Comparison of ENCODE assay signal across 23 mouse cellular contexts in the genomic region with DNA sequence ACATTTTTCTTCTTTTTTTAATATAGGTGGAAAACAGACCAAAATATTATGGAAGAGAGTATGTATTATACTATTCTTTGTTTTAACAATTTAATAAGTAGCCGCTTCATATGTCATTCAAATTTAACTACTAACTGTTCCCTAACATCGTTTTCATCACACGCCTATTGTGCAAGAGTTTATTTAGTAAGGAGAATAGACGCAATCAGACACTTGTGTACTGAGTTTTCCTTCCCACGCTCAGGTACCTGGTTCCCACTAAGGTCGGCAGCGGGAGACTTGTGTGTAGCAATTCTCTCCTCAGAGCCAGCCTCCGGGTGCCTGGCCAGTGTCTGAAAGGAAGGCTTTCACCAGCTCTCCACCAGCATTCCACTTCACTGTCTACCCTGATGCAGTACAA.
DNase-seq lines count a peak whose midpoint lies in the region; ATAC-seq and TF ChIP-seq lines count a peak whose summit lies in the region.
"Had no signal": no experiment of that assay in that cellular context is flagged by ENCODE, and none has a peak within 500 bp of the region (broad histone marks: within the 10 kb centered on the region; RNA-seq: fewer than 3 reads in every experiment).

No protein-coding gene starts in this region.

- peaks cover 14% of the 10 kb centered on the region for H3K4me1 ChIP-seq in liver, adult 2 months (ENCODE audit: control insufficient read depth, insufficient read depth, low read length)
- H3K4me1 ChIP-seq in liver, embryonic 12.5 days = no peaks in the 10 kb centered on the region
- no peaks in the 10 kb centered on the region for H3K4me1 ChIP-seq in lung, postnatal 0 days (ENCODE audit: insufficient read depth, low read depth, low read length)
- H3K4me1 ChIP-seq: embryonic facial prominence, embryonic 13.5 days; embryonic facial prominence, embryonic 15.5 days had no signal

- TF ChIP-seq CTCF in liver, adult 2 months (IDR thresholded peaks at IDR 0.05; ENCODE audit: low read depth, low read length) = no peak
- no peak for TF ChIP-seq CTCF in lung, postnatal 0 days (IDR thresholded peaks at IDR 0.05)

- H3K36me3 ChIP-seq in liver, adult 2 months (ENCODE audit: control insufficient read depth, insufficient read depth, low read length) = peaks cover 8% of the 10 kb centered on the region; the same call in 1 of the 2 replicates
- no peaks in the 10 kb centered on the region for H3K36me3 ChIP-seq in liver, embryonic 12.5 days
- H3K36me3 ChIP-seq in lung, postnatal 0 days (ENCODE audit: insufficient read depth, low read length) = no peaks in the 10 kb centered on the region
- H3K36me3 ChIP-seq: embryonic facial prominence, embryonic 13.5 days; embryonic facial prominence, embryonic 15.5 days had no signal

- WGBS in liver, adult 2 months = 30% methylated on average over 8 of the region's 8 CpGs
- 79% methylated on average over 8 of the region's 8 CpGs for WGBS in liver, embryonic 12.5 days (ENCODE audit: insufficient replicate concordance)
- 65% methylated on average over 8 of the region's 8 CpGs for WGBS in lung, postnatal 0 days

- no peak overlapping the region for H3K4me3 ChIP-seq in liver, adult 2 months (ENCODE audit: insufficient read depth, low read depth, low read length)
- H3K4me3 ChIP-seq in liver, embryonic 12.5 days = no peak overlapping the region
- no peak overlapping the region for H3K4me3 ChIP-seq in lung, postnatal 0 days (ENCODE audit: low read depth, low read length)
- H3K4me3 ChIP-seq: embryonic facial prominence, embryonic 13.5 days; embryonic facial prominence, embryonic 15.5 days; erythroblast, embryonic 14.5 days; forebrain, embryonic 13.5 days; forebrain, embryonic 15.5 days had no signal

- no peaks in the 10 kb centered on the region for H3K79me2 ChIP-seq in liver, adult 2 months (ENCODE audit: control insufficient read depth, insufficient read depth, low read length)

- H3K9ac ChIP-seq in liver, adult 2 months (ENCODE audit: low read depth, low read length) = no peak overlapping the region
- no peak overlapping the region for H3K9ac ChIP-seq in liver, embryonic 12.5 days
- no peak overlapping the region for H3K9ac ChIP-seq in lung, postnatal 0 days (replicated peaks; ENCODE audit: low read depth)
- H3K9ac ChIP-seq: embryonic facial prominence, embryonic 13.5 days; embryonic facial prominence, embryonic 15.5 days; forebrain, embryonic 13.5 days; forebrain, embryonic 15.5 days; forebrain, postnatal 0 days had no signal

- H3K4me2 ChIP-seq in liver, embryonic 12.5 days = no peak overlapping the region
- H3K4me2 ChIP-seq in lung, postnatal 0 days (replicated peaks; ENCODE audit: low read depth, low read length) = no peak overlapping the region
- H3K4me2 ChIP-seq: embryonic facial prominence, embryonic 13.5 days; embryonic facial prominence, embryonic 15.5 days; forebrain, embryonic 13.5 days; forebrain, embryonic 15.5 days had no signal

- no peaks in the 10 kb centered on the region for H3K27me3 ChIP-seq in liver, adult 2 months (ENCODE audit: control insufficient read depth, insufficient read depth, low read length)
- H3K27me3 ChIP-seq in liver, embryonic 12.5 days (replicated peaks) = no peaks in the 10 kb centered on the region
- H3K27me3 ChIP-seq in lung, postnatal 0 days (replicated peaks; ENCODE audit: insufficient read depth, low read length) = no peaks in the 10 kb centered on the region
- H3K27me3 ChIP-seq: embryonic facial prominence, embryonic 13.5 days; embryonic facial prominence, embryonic 15.5 days; forebrain, embryonic 13.5 days; forebrain, embryonic 15.5 days had no signal

- H3K27ac ChIP-seq in liver, adult 2 months (replicated peaks; ENCODE audit: insufficient read depth, low read depth, low read length) = no peak overlapping the region
- no peak overlapping the region for H3K27ac ChIP-seq in liver, embryonic 12.5 days
- H3K27ac ChIP-seq in lung, postnatal 0 days (ENCODE audit: low read length) = no peak overlapping the region
- H3K27ac ChIP-seq: embryonic facial prominence, embryonic 13.5 days; embryonic facial prominence, embryonic 15.5 days; forebrain, embryonic 13.5 days; forebrain, embryonic 15.5 days had no signal

- peak; percentile 90 for DNase-seq in liver, adult 2 months (ENCODE audit: extremely low read depth, low read depth, low spot score)
- DNase-seq in lung, postnatal 0 days (ENCODE audit: low spot score) = peak; percentile 12
- no peak for DNase-seq in lung, postnatal 4 days
- DNase-seq in fat pad, adult 2 months (ENCODE audit: extremely low read depth, low read depth, low spot score) = peak; percentile 36
- peak; percentile 54 for DNase-seq in gonadal fat pad, adult 2 months (ENCODE audit: low read depth)
- DNase-seq in heart, postnatal 36 days = no peak
- DNase-seq: adrenal gland, adult 2 months; adrenal gland, postnatal 10 days; adrenal gland, postnatal 25 days; cerebellum, adult 11 months; cerebellum, adult 18-20 months; cerebellum, adult 8-10 months; cerebellum, adult 9-11 months; cerebellum, postnatal 14 days; cerebellum, postnatal 36 days; embryo, embryonic 11 days; forebrain, postnatal 0 days had no signal

- no peaks in the 10 kb centered on the region for H3K9me3 ChIP-seq in liver, embryonic 12.5 days (replicated peaks)
- H3K9me3 ChIP-seq in lung, postnatal 0 days (ENCODE audit: low read length) = no peaks in the 10 kb centered on the region
- H3K9me3 ChIP-seq: embryonic facial prominence, embryonic 13.5 days; embryonic facial prominence, embryonic 15.5 days; forebrain, embryonic 13.5 days; forebrain, embryonic 15.5 days had no signal

- no peak for TF ChIP-seq EP300 in lung, postnatal 0 days (IDR thresholded peaks at IDR 0.05)

- ATAC-seq in liver, embryonic 12.5 days = no peak
- no peak for ATAC-seq in lung, postnatal 0 days
- ATAC-seq: forebrain, embryonic 13.5 days; forebrain, embryonic 15.5 days; forebrain, postnatal 0 days had no signal

- intact Hi-C loops in heart, postnatal 36 days (cut with DNase I) = no loop called here

- TF ChIP-seq POLR2A in liver, adult 2 months (IDR thresholded peaks at IDR 0.05; ENCODE audit: extremely low read depth, insufficient read depth, low read length) = no peak

Comparison
In these comparisons a context has a peak if more than half of its experiments do, and no peak if none do; other contexts are left out.
1. DNase-seq: peak in liver, adult 2 months (single experiment), lung, postnatal 0 days (single experiment), fat pad, adult 2 months (single experiment) and gonadal fat pad, adult 2 months (single experiment); none in lung, postnatal 4 days (0 of 2) and heart, postnatal 36 days (0 of 2).